ENCODE assay signal across 22 mouse cellular contexts in genomic region chr8:11049835-11050234, GRCm38 (mm10). TPM values are rescaled to one million over a fixed set of nuclear protein-coding genes. Genes with fewer than 3 reads are reported as not detected.
DNase-seq lines count a peak whose midpoint lies in the region; ATAC-seq and TF ChIP-seq lines count a peak whose summit lies in the region.
"Had no signal": no experiment of that assay in that cellular context is flagged by ENCODE, and none has a peak within 500 bp of the region (broad histone marks: within the 10 kb centered on the region; RNA-seq: fewer than 3 reads in every experiment).

No protein-coding gene starts in this region.

- no peak for DNase-seq in embryonic facial prominence, embryonic 10.5 days (ENCODE audit: low spot score)
- DNase-seq in kidney, postnatal 0 days (ENCODE audit: low spot score), result peak; percentile 14
- DNase-seq in lung, postnatal 36 days, result peak; percentile 35
- DNase-seq in lung, postnatal 14 days, result no peak
- no peak for DNase-seq in midbrain, embryonic 11.5 days (ENCODE audit: low spot score, missing footprints)
- DNase-seq: adrenal gland, adult 8-10 months; cerebellum, adult 8-10 months; cerebellum, postnatal 25 days; gastrocnemius, adult 2 months; gastrocnemius, postnatal 36 days; kidney, adult 18-20 months; kidney, postnatal 4 days; liver, embryonic 13.5 days; midbrain, embryonic 14.5 days had no signal

- no peaks in the 10 kb centered on the region for H3K9me3 ChIP-seq in embryonic facial prominence, embryonic 13.5 days
- no peaks in the 10 kb centered on the region for H3K9me3 ChIP-seq in embryonic facial prominence, embryonic 10.5 days
- no peaks in the 10 kb centered on the region for H3K9me3 ChIP-seq in kidney, postnatal 0 days (replicated peaks; ENCODE audit: low read length)
- H3K9me3 ChIP-seq in kidney, embryonic 16.5 days (ENCODE audit: low read length), result no peaks in the 10 kb centered on the region
- no peaks in the 10 kb centered on the region for H3K9me3 ChIP-seq in midbrain, embryonic 11.5 days (ENCODE audit: control insufficient read depth, low read length)
- H3K9me3 ChIP-seq: forebrain, embryonic 15.5 days; kidney, embryonic 15.5 days; limb, embryonic 13.5 days; liver, embryonic 13.5 days had no signal

- H3K27me3 ChIP-seq in embryonic facial prominence, embryonic 13.5 days, result no peaks in the 10 kb centered on the region; the same call in 1 of the 2 replicates
- no peaks in the 10 kb centered on the region for H3K27me3 ChIP-seq in embryonic facial prominence, embryonic 10.5 days (replicated peaks; ENCODE audit: low read depth, poor library complexity, severe bottlenecking)
- H3K27me3 ChIP-seq in kidney, postnatal 0 days (ENCODE audit: insufficient read depth, low read length), result no peaks in the 10 kb centered on the region
- H3K27me3 ChIP-seq in kidney, embryonic 16.5 days (ENCODE audit: insufficient read depth, low read length), result peaks cover 4% of the 10 kb centered on the region; the same call in 1 of the 2 replicates
- no peaks in the 10 kb centered on the region for H3K27me3 ChIP-seq in midbrain, embryonic 11.5 days (ENCODE audit: control insufficient read depth, insufficient read depth, low read length)
- H3K27me3 ChIP-seq: CH12.LX; forebrain, embryonic 15.5 days; liver, embryonic 13.5 days had no signal

- H3K4me1 ChIP-seq in embryonic facial prominence, embryonic 13.5 days, result peaks cover 15% of the 10 kb centered on the region; the same call in 1 of the 2 replicates
- no peaks in the 10 kb centered on the region; the same call in 1 of the 2 replicates for H3K4me1 ChIP-seq in embryonic facial prominence, embryonic 10.5 days
- H3K4me1 ChIP-seq in kidney, postnatal 0 days (replicated peaks; ENCODE audit: insufficient read depth, low read length), result no peaks in the 10 kb centered on the region
- no peaks in the 10 kb centered on the region for H3K4me1 ChIP-seq in kidney, embryonic 16.5 days (ENCODE audit: insufficient read depth, low read length)
- H3K4me1 ChIP-seq in midbrain, embryonic 11.5 days (ENCODE audit: control insufficient read depth, insufficient read depth, low read length), result no peaks in the 10 kb centered on the region
- H3K4me1 ChIP-seq: forebrain, embryonic 15.5 days had no signal

- TF ChIP-seq CTCF in kidney, postnatal 0 days (IDR thresholded peaks at IDR 0.05; ENCODE audit: low read depth), result peak; percentile 31; the same call in 1 of the 2 replicates

- H3K36me3 ChIP-seq in embryonic facial prominence, embryonic 13.5 days, result no peaks in the 10 kb centered on the region
- H3K36me3 ChIP-seq in embryonic facial prominence, embryonic 10.5 days (replicated peaks), result no peaks in the 10 kb centered on the region
- no peaks in the 10 kb centered on the region for H3K36me3 ChIP-seq in kidney, postnatal 0 days (ENCODE audit: insufficient read depth, low read length)
- H3K36me3 ChIP-seq in kidney, embryonic 16.5 days (ENCODE audit: insufficient read depth, low read length), result no peaks in the 10 kb centered on the region
- no peaks in the 10 kb centered on the region for H3K36me3 ChIP-seq in midbrain, embryonic 11.5 days (ENCODE audit: control insufficient read depth, insufficient read depth, low read length)
- H3K36me3 ChIP-seq: forebrain, embryonic 15.5 days; kidney, embryonic 15.5 days; limb, embryonic 13.5 days; liver, embryonic 13.5 days had no signal

- H3K27ac ChIP-seq in embryonic facial prominence, embryonic 13.5 days, result peak overlapping the region; percentile 24; the same call in 1 of the 2 replicates
- H3K27ac ChIP-seq in embryonic facial prominence, embryonic 10.5 days (replicated peaks), result no peak overlapping the region
- no peak overlapping the region for H3K27ac ChIP-seq in kidney, postnatal 0 days
- H3K27ac ChIP-seq in kidney, embryonic 16.5 days (ENCODE audit: low read length), result no peak overlapping the region
- no peak overlapping the region for H3K27ac ChIP-seq in midbrain, embryonic 11.5 days (ENCODE audit: low read depth, low read length)
- H3K27ac ChIP-seq: forebrain, embryonic 15.5 days; gastrocnemius, adult 2 months; hindbrain, embryonic 14.5 days; kidney, embryonic 15.5 days; limb, embryonic 13.5 days; liver, embryonic 13.5 days had no signal

- no peak overlapping the region for H3K4me3 ChIP-seq in embryonic facial prominence, embryonic 13.5 days
- H3K4me3 ChIP-seq in embryonic facial prominence, embryonic 10.5 days, result no peak overlapping the region
- H3K4me3 ChIP-seq in kidney, postnatal 0 days (replicated peaks; ENCODE audit: low read depth, low read length), result no peak overlapping the region
- H3K4me3 ChIP-seq in kidney, embryonic 16.5 days (ENCODE audit: low read length), result no peak overlapping the region
- H3K4me3 ChIP-seq in midbrain, embryonic 11.5 days (ENCODE audit: low read depth, low read length), result no peak overlapping the region
- H3K4me3 ChIP-seq: forebrain, embryonic 15.5 days; gastrocnemius, adult 2 months; kidney, embryonic 15.5 days; limb, embryonic 13.5 days; liver, embryonic 13.5 days had no signal

- no peak for ATAC-seq in embryonic facial prominence, embryonic 13.5 days (ENCODE audit: insufficient number of reproducible peaks, insufficient read depth, low FRiP score, low TSS enrichment, low read depth)
- ATAC-seq in kidney, postnatal 0 days (replicated peaks; ENCODE audit: low FRiP score, low read depth), result no peak
- no peak for ATAC-seq in kidney, embryonic 16.5 days (ENCODE audit: low FRiP score, low TSS enrichment)
- no peak for ATAC-seq in midbrain, embryonic 11.5 days (ENCODE audit: low FRiP score)
- ATAC-seq: activated CD4-positive, CD25-positive, alpha-beta regulatory T cell, adult 4 months; forebrain, embryonic 15.5 days had no signal

- H3K4me2 ChIP-seq in embryonic facial prominence, embryonic 13.5 days, result no peak overlapping the region
- no peak overlapping the region for H3K4me2 ChIP-seq in kidney, postnatal 0 days (ENCODE audit: low read length)
- no peak overlapping the region for H3K4me2 ChIP-seq in kidney, embryonic 16.5 days (replicated peaks; ENCODE audit: low read depth, low read length)
- no peak overlapping the region for H3K4me2 ChIP-seq in midbrain, embryonic 11.5 days
- H3K4me2 ChIP-seq: forebrain, embryonic 15.5 days; hindbrain, embryonic 14.5 days; kidney, embryonic 15.5 days; limb, embryonic 13.5 days; liver, embryonic 13.5 days had no signal

- H3K9ac ChIP-seq in embryonic facial prominence, embryonic 13.5 days, result no peak overlapping the region
- no peak overlapping the region for H3K9ac ChIP-seq in kidney, postnatal 0 days (ENCODE audit: low read depth, low read length)
- H3K9ac ChIP-seq in kidney, embryonic 16.5 days (replicated peaks; ENCODE audit: low read length), result no peak overlapping the region
- no peak overlapping the region for H3K9ac ChIP-seq in midbrain, embryonic 11.5 days (ENCODE audit: low read length)
- H3K9ac ChIP-seq: forebrain, embryonic 15.5 days; hindbrain, embryonic 14.5 days; kidney, embryonic 15.5 days; limb, embryonic 13.5 days; liver, embryonic 13.5 days had no signal

- WGBS in embryonic facial prominence, embryonic 13.5 days, result 61% methylated on average over 5 of the region's 5 CpGs
- 64% methylated on average over 5 of the region's 5 CpGs for WGBS in embryonic facial prominence, embryonic 10.5 days
- WGBS in kidney, postnatal 0 days, result 59% methylated on average over 5 of the region's 5 CpGs
- WGBS in kidney, embryonic 16.5 days, result 53% methylated on average over 5 of the region's 5 CpGs
- 65% methylated on average over 5 of the region's 5 CpGs for WGBS in midbrain, embryonic 11.5 days

RNA-seq across cellular contexts. Expression of gene Irs2, which starts 41.6 kb away (rescaled TPM):
- 7.7 and 8.7 TPM in 2 replicates for polyA plus RNA-seq in embryonic facial prominence, embryonic 13.5 days (2015; fragmentation: Nextera tagmentation; extraction: Ambion mirVana)
- polyA plus RNA-seq in embryonic facial prominence, embryonic 10.5 days (2016; fragmentation: Nextera tagmentation; extraction: Ambion mirVana), result 7.9 and 8.1 TPM in 2 replicates
- 7.0 and 8.5 TPM in 2 replicates for polyA plus RNA-seq in kidney, postnatal 0 days (2015; fragmentation: Nextera tagmentation; extraction: Ambion mirVana)
- 4.1 and 4.8 TPM in 2 replicates for polyA plus RNA-seq in kidney, embryonic 16.5 days (2015; fragmentation: Nextera tagmentation; extraction: Ambion mirVana)
- polyA plus RNA-seq in midbrain, embryonic 11.5 days (2014; fragmentation: Nextera tagmentation; extraction: Ambion mirVana), result 5.2 and 6.2 TPM in 2 replicates

Comparison
In these comparisons a context has a peak if more than half of its experiments do, and no peak if none do; other contexts are left out.
1. DNase-seq: peak in kidney, postnatal 0 days (single experiment) and lung, postnatal 36 days (single experiment); none in embryonic facial prominence, embryonic 10.5 days (single experiment), lung, postnatal 14 days (single experiment) and midbrain, embryonic 11.5 days (single experiment).